Mouse (Mus musculus): ENCODE results near the gene Ltbp1. TPM values are rescaled to one million over a fixed set of nuclear protein-coding genes. Genes with fewer than 3 reads are reported as not detected.

Gene Ltbp1
- polyA plus RNA-seq, 1 experiment from 2014 or later: 4.2 TPM

DNA sequence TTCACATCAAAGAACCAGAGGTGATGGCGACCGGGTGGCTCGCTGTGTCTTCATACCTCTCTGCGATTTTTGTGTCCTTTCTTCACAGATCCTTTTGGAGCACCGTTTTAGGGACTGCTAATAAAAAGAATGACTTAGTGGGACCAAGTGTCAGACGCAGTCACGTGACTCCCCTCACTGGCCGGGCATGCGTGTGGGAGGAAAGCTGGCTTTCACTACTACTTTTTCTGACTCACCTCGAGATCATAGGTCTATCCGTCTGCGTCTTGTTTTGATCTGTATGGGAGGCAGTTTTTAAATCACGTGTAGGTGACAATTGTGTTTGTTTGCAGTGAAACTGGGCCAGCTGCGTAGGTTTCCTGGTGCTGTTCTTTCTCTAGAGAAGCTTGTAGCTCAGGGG lies 28.0 kb downstream of the Ltbp1 start:
- H3K9me3 ChIP-seq (ENCODE audit: control insufficient read depth, low read length): no peaks in the 10 kb centered on the region
- ATAC-seq (replicated peaks; ENCODE audit: low FRiP score) (no peak), DNase-seq (ENCODE audit: low spot score) (no peak)
- H3K4me1 ChIP-seq (replicated peaks; ENCODE audit: control insufficient read depth, insufficient read depth, low read length): no peaks in the 10 kb centered on the region
- no peak overlapping the region for H3K9ac ChIP-seq (ENCODE audit: low read length)
- 92% methylated on average over 14 of the region's 14 CpGs for WGBS
- no peak overlapping the region for H3K4me2 ChIP-seq (ENCODE audit: low read depth, low read length, severe bottlenecking)
- H3K27me3 ChIP-seq (ENCODE audit: control insufficient read depth, insufficient read depth, low read length): no peaks in the 10 kb centered on the region
- no peak overlapping the region for H3K4me3 ChIP-seq (ENCODE audit: low read depth, low read length)
- no peak overlapping the region for H3K27ac ChIP-seq (ENCODE audit: low read depth, low read length)
- H3K36me3 ChIP-seq (ENCODE audit: control insufficient read depth, insufficient read depth, low read length): no peaks in the 10 kb centered on the region

- no peak for DNase-seq (ENCODE audit: low spot score)
- Histone ChIP-seq H3K4me2 (ENCODE audit: low read depth, low read length, severe bottlenecking) (no peak overlapping the region), H3K27me3 (ENCODE audit: control insufficient read depth, insufficient read depth, low read length) (no peaks in the 10 kb centered on the region), H3K9ac (ENCODE audit: low read length) (no peak overlapping the region), H3K9me3 (ENCODE audit: control insufficient read depth, low read length) (no peaks in the 10 kb centered on the region), H3K4me3 (ENCODE audit: low read depth, low read length) (no peak overlapping the region), H3K27ac (ENCODE audit: low read depth, low read length) (no peak overlapping the region), H3K36me3 (ENCODE audit: control insufficient read depth, insufficient read depth, low read length) (no peaks in the 10 kb centered on the region), H3K4me1 (replicated peaks; ENCODE audit: control insufficient read depth, insufficient read depth, low read length) (no peaks in the 10 kb centered on the region)
- no peak for ATAC-seq (replicated peaks; ENCODE audit: low FRiP score)
- WGBS: 88% methylated on average over 21 of the region's 21 CpGs
These were observed 28.7 kb downstream of the Ltbp1 start for GRCm38 (mm10) chr17:75033872-75034615.

- DNase-seq (ENCODE audit: low spot score) (no peak), ATAC-seq (replicated peaks; ENCODE audit: low FRiP score) (no peak)
- 90% methylated on average over 6 of the region's 6 CpGs for WGBS
- no peaks in the 10 kb centered on the region for H3K27me3 ChIP-seq (ENCODE audit: control insufficient read depth, insufficient read depth, low read length)
- H3K4me3 ChIP-seq (ENCODE audit: low read depth, low read length): no peak overlapping the region
- no peak overlapping the region for H3K4me2 ChIP-seq (ENCODE audit: low read depth, low read length, severe bottlenecking)
- H3K36me3 ChIP-seq (ENCODE audit: control insufficient read depth, insufficient read depth, low read length): no peaks in the 10 kb centered on the region
- no peaks in the 10 kb centered on the region for H3K4me1 ChIP-seq (replicated peaks; ENCODE audit: control insufficient read depth, insufficient read depth, low read length)
- no peak overlapping the region for H3K9ac ChIP-seq (ENCODE audit: low read length)
- no peak overlapping the region for H3K27ac ChIP-seq (ENCODE audit: low read depth, low read length)
- no peaks in the 10 kb centered on the region for H3K9me3 ChIP-seq (ENCODE audit: control insufficient read depth, low read length)
These were observed 31.5 kb downstream of the Ltbp1 start for GRCm38 (mm10) chr17:75036881-75037280.

DNA sequence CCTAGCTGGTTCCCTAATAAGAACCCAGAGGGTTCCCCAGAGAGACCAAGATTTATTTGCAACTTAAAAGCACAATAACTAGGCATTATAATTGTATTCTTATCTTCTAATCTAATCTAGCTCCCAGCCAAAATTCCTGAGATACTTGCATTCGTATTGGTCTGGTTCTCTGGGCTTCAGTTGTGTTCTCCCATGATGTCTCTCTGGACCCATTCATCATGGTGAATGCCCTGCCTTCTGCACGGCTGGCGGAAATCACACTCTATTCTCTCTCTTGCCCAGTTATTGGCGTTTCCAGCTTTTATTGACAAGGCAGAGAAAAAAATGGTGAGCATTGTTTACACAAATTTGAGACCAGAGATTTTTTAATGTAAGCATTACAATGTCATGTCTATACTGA lies 33.6 kb downstream of the Ltbp1 start:
- 89% methylated on average over 4 of the region's 4 CpGs for WGBS
- no peak overlapping the region for H3K9ac ChIP-seq (ENCODE audit: low read length)
- H3K27ac ChIP-seq (ENCODE audit: low read depth, low read length): no peak overlapping the region
- H3K4me3 ChIP-seq (ENCODE audit: low read depth, low read length): no peak overlapping the region
- ATAC-seq (replicated peaks; ENCODE audit: low FRiP score) (no peak), DNase-seq (ENCODE audit: low spot score) (no peak)
- no peak overlapping the region for H3K4me2 ChIP-seq (ENCODE audit: low read depth, low read length, severe bottlenecking)
- H3K36me3 ChIP-seq (ENCODE audit: control insufficient read depth, insufficient read depth, low read length): no peaks in the 10 kb centered on the region
- no peaks in the 10 kb centered on the region for H3K27me3 ChIP-seq (ENCODE audit: control insufficient read depth, insufficient read depth, low read length)
- H3K4me1 ChIP-seq (replicated peaks; ENCODE audit: control insufficient read depth, insufficient read depth, low read length): no peaks in the 10 kb centered on the region
- no peaks in the 10 kb centered on the region for H3K9me3 ChIP-seq (ENCODE audit: control insufficient read depth, low read length)

DNA sequence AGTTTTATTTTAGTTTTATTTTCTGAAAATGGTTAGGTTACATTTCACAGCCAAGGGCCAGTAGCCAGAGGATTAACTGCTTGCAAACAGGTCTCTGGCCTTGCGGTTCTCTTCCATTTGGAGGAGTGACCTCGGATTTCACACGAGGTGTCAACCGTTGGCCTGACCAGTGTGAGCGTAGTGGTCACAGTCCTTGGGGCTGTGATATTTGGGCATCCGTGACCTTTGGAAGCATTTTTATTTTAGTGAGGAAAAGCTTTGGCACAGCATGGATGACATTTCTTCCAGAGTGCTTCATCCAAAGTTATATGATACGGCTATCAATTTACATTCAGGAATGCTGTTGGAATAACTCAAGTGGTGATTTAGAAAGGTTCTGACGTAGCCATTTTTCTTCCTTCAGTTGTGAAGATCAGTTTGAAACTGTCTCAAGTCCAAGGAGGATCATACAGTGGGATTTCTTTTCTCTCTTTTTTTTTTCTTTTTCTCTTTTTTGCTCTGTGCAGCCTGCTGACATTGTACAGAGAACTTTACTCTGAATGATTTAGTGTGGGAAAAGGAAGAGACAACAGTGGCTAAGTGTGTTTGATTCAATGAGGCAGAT lies 44.1 kb downstream of the Ltbp1 start:
- no peak for ATAC-seq (replicated peaks; ENCODE audit: low FRiP score)
- no peak overlapping the region for H3K9ac ChIP-seq (ENCODE audit: low read length)
- no peaks in the 10 kb centered on the region for H3K27me3 ChIP-seq (ENCODE audit: control insufficient read depth, insufficient read depth, low read length)
- no peak overlapping the region for H3K4me3 ChIP-seq (ENCODE audit: low read depth, low read length)
- H3K27ac ChIP-seq (ENCODE audit: low read depth, low read length): no peak overlapping the region
- H3K4me1 ChIP-seq (replicated peaks; ENCODE audit: control insufficient read depth, insufficient read depth, low read length): no peaks in the 10 kb centered on the region
- H3K9me3 ChIP-seq (ENCODE audit: control insufficient read depth, low read length): no peaks in the 10 kb centered on the region
- no peak for DNase-seq (ENCODE audit: low spot score)
- WGBS: 77% methylated on average over 8 of the region's 8 CpGs
- H3K4me2 ChIP-seq (ENCODE audit: low read depth, low read length, severe bottlenecking): no peak overlapping the region
- H3K36me3 ChIP-seq (ENCODE audit: control insufficient read depth, insufficient read depth, low read length): no peaks in the 10 kb centered on the region

- Histone ChIP-seq H3K9ac (ENCODE audit: low read length) (no peak overlapping the region), H3K4me3 (ENCODE audit: low read depth, low read length) (no peak overlapping the region), H3K27ac (ENCODE audit: low read depth, low read length) (no peak overlapping the region), H3K4me2 (ENCODE audit: low read depth, low read length, severe bottlenecking) (no peak overlapping the region), H3K36me3 (ENCODE audit: control insufficient read depth, insufficient read depth, low read length) (no peaks in the 10 kb centered on the region), H3K4me1 (replicated peaks; ENCODE audit: control insufficient read depth, insufficient read depth, low read length) (no peaks in the 10 kb centered on the region), H3K27me3 (ENCODE audit: control insufficient read depth, insufficient read depth, low read length) (no peaks in the 10 kb centered on the region), H3K9me3 (ENCODE audit: control insufficient read depth, low read length) (no peaks in the 10 kb centered on the region)
- 85% methylated on average over 8 of the region's 8 CpGs for WGBS
- DNase-seq (ENCODE audit: low spot score) (no peak), ATAC-seq (replicated peaks; ENCODE audit: low FRiP score) (no peak)
These were observed 46.1 kb downstream of the Ltbp1 start for GRCm38 (mm10) chr17:75051440-75051925.

- H3K27me3 ChIP-seq (ENCODE audit: control insufficient read depth, insufficient read depth, low read length): no peaks in the 10 kb centered on the region
- no peak overlapping the region for H3K9ac ChIP-seq (ENCODE audit: low read length)
- ATAC-seq (replicated peaks; ENCODE audit: low FRiP score) (no peak), DNase-seq (ENCODE audit: low spot score) (no peak)
- no peak overlapping the region for H3K4me3 ChIP-seq (ENCODE audit: low read depth, low read length)
- H3K9me3 ChIP-seq (ENCODE audit: control insufficient read depth, low read length): no peaks in the 10 kb centered on the region
- H3K4me2 ChIP-seq (ENCODE audit: low read depth, low read length, severe bottlenecking): no peak overlapping the region
- no peaks in the 10 kb centered on the region for H3K4me1 ChIP-seq (replicated peaks; ENCODE audit: control insufficient read depth, insufficient read depth, low read length)
- 85% methylated on average over 5 of the region's 5 CpGs for WGBS
- H3K27ac ChIP-seq (ENCODE audit: low read depth, low read length): no peak overlapping the region
- no peaks in the 10 kb centered on the region for H3K36me3 ChIP-seq (ENCODE audit: control insufficient read depth, insufficient read depth, low read length)
These were observed 49.9 kb downstream of the Ltbp1 start for GRCm38 (mm10) chr17:75055235-75055634.

DNA sequence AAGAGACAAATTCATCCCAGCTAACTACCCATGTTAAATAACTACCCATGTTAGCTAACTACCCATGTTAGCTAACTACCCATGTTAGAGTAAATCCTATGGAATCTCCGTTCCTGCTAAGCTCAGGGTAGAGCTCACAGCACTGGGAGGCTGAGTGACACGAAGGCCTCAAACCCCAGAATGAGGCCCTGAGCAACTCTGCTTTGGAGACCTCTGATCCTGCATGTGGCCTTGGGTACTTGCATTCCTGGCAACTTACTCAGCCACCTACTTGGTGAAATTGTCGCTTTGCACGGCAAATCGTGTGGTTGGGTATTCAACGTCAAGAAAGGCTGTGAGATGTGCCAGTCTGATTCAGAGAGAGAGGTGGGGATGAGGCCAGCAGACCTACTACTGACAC lies 50.6 kb downstream of the Ltbp1 start:
- DNase-seq (ENCODE audit: low spot score) (no peak), ATAC-seq (replicated peaks; ENCODE audit: low FRiP score) (no peak)
- no peaks in the 10 kb centered on the region for H3K9me3 ChIP-seq (ENCODE audit: control insufficient read depth, low read length)
- H3K4me2 ChIP-seq (ENCODE audit: low read depth, low read length, severe bottlenecking): no peak overlapping the region
- H3K4me1 ChIP-seq (replicated peaks; ENCODE audit: control insufficient read depth, insufficient read depth, low read length): no peaks in the 10 kb centered on the region
- no peaks in the 10 kb centered on the region for H3K36me3 ChIP-seq (ENCODE audit: control insufficient read depth, insufficient read depth, low read length)
- no peak overlapping the region for H3K9ac ChIP-seq (ENCODE audit: low read length)
- no peak overlapping the region for H3K4me3 ChIP-seq (ENCODE audit: low read depth, low read length)
- H3K27me3 ChIP-seq (ENCODE audit: control insufficient read depth, insufficient read depth, low read length): no peaks in the 10 kb centered on the region
- WGBS: 91% methylated on average over 6 of the region's 6 CpGs
- H3K27ac ChIP-seq (ENCODE audit: low read depth, low read length): no peak overlapping the region

GRCm38 (mm10) chr17:75056631-75057030 lies 51.3 kb downstream of the Ltbp1 start:
- Histone ChIP-seq H3K4me1 (replicated peaks; ENCODE audit: control insufficient read depth, insufficient read depth, low read length) (no peaks in the 10 kb centered on the region), H3K4me3 (ENCODE audit: low read depth, low read length) (no peak overlapping the region), H3K27ac (ENCODE audit: low read depth, low read length) (no peak overlapping the region), H3K9me3 (ENCODE audit: control insufficient read depth, low read length) (no peaks in the 10 kb centered on the region), H3K4me2 (ENCODE audit: low read depth, low read length, severe bottlenecking) (no peak overlapping the region), H3K27me3 (ENCODE audit: control insufficient read depth, insufficient read depth, low read length) (no peaks in the 10 kb centered on the region), H3K36me3 (ENCODE audit: control insufficient read depth, insufficient read depth, low read length) (no peaks in the 10 kb centered on the region), H3K9ac (ENCODE audit: low read length) (no peak overlapping the region)
- no peak for DNase-seq (ENCODE audit: low spot score)
- 54% methylated on average over 8 of the region's 8 CpGs for WGBS
- ATAC-seq (replicated peaks; ENCODE audit: low FRiP score): no peak

Measured in forebrain, embryonic 11.5 days (tissue).